Mouse (Mus musculus): ENCODE data around the gene Ahcy.
A peak's percentile ranks its signal among the peaks of the same experiment; 100 is the strongest.
"Not testable (repeated sequence)": the region's sequence is repeated elsewhere in the genome, so short reads cannot be mapped to it uniquely, and the experiment has no call there.

The Ahcy gene

GRCm38 (mm10) chr2:155073347-155073746 is 950 bp downstream of the Ahcy start:
- DNase-seq: no peak

GRCm38 (mm10) chr2:155072353-155073145 is 1.7 kb downstream of the Ahcy start:
- no peak for DNase-seq

GRCm38 (mm10) chr2:155071027-155071426 is 3.3 kb downstream of the Ahcy start:
- DNase-seq: peak; percentile 4

DNA sequence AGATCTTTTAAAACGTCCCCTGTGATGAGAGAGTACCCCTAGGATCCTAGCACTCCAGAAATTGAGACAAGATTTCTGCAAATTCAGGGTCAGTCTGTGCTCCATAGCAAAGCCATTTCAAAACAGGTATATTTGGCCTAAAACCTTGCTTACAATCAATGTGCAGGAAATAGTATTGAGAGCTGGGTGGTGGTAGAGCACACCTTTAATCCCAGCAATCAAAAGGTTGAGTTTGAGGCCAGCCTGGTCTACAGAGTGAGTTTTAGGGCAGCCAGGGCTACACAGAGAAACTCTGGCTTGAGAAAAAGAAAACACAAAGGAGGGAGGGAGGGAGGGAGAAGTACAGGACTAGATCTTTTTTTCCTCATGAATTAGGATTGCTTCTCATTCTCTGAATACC is 16.9 kb downstream of the Ahcy start:
- no peak for DNase-seq

GRCm38 (mm10) chr2:155056076-155056578 is 18.2 kb downstream of the Ahcy start:
- DNase-seq: no peak

DNA sequence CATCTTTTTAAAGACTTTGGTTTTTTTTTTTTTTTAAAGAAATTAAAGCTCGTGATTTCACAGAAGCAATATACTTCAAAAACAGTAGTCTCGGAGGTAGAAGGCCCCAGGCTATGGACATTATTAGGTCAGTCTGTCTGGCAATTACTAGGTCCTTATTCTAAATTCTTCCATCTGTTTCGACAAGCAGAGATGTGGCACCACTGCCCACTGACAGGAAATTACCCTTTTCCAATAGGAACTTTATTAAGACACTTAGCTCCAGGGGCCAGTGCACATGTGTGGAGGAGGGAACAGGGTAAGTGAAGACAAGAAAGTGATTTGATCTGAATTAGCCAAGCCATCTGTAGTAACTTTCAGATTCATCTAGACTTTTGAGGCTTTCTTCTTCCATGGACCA is 19.6 kb downstream of the Ahcy start:
- DNase-seq: no peak

- not testable (repeated sequence) for DNase-seq
These were observed 20.8 kb downstream of the Ahcy start for GRCm38 (mm10) chr2:155053512-155053911.

DNA sequence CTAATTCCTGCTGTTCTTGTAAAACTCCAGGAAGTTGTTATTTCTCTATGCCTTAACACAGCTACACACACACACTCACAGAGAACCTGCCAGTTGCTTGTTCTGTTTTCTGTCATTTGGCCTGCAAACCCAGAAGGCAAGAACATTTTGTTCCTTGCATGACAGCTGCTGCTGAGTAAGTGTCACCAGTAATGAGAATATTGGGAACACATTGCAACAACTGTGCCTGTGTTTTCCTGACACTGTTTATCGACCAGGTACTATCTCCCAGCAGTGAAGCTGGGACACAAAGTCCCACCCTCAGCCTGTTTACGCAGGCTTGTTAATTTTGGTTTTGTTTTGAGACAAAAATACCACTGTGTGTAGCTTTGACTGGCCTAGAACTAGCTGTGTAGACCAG is 21.6 kb downstream of the Ahcy start:
- no peak for DNase-seq

- no peak for DNase-seq
These were observed 22.5 kb downstream of the Ahcy start for GRCm38 (mm10) chr2:155051622-155052351.

DNA sequence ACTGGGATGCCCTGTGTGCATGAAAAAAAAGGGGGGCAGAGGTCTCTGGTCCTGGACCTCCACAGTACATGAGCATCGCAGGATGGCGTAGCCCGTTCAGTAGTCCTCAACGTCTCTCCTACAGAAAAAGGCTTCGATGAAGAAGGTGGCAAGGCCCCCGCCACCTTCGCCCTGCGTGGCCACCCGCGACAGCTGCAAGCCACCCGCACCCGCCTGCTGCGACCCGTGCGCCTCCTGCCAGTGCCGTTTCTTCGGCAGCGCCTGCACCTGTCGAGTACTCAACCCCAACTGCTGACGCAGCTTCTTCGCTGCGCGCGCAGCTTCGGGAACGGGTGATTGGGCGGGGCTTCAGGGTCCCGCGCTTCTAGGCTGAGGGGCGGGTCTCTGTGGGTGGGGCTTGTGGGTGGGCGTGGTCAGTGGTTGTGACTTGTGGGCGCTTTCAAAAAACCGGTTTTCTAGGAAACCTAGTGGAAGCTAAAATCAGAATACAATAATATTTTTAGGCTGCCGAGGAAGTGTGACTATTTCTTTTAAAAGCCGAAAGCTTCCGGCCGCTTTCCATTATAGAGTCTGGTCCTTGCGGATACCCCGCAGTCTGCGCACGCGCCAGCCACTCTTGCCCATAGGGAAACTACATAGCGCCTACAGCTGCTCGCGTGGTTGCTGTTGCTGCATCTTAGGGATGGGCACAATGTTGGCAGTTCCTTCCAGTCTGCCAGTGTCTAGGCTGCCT is 23.6 kb downstream of the Ahcy start:
- DNase-seq: peak; percentile 93

DNA sequence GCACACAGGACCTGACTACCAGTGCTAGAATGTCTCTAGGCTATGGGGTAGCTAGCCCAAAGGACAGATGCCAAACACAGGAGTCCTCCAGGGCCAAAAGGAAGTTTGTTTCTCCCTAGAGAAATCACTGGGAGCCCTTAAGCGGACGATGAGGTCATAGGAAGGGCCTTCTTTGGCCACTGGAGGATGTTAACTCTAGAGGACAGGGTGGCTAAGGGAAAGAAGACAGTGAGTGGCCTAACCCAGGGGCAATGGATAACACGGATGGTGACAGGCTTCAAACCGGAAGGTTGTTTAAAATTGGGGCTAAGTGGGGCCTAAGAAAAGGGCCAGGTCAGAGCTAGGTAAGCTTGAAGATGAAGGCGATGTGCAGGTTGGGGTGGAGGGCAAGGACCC is 24.2 kb downstream of the Ahcy start:
- DNase-seq: no peak

DNA sequence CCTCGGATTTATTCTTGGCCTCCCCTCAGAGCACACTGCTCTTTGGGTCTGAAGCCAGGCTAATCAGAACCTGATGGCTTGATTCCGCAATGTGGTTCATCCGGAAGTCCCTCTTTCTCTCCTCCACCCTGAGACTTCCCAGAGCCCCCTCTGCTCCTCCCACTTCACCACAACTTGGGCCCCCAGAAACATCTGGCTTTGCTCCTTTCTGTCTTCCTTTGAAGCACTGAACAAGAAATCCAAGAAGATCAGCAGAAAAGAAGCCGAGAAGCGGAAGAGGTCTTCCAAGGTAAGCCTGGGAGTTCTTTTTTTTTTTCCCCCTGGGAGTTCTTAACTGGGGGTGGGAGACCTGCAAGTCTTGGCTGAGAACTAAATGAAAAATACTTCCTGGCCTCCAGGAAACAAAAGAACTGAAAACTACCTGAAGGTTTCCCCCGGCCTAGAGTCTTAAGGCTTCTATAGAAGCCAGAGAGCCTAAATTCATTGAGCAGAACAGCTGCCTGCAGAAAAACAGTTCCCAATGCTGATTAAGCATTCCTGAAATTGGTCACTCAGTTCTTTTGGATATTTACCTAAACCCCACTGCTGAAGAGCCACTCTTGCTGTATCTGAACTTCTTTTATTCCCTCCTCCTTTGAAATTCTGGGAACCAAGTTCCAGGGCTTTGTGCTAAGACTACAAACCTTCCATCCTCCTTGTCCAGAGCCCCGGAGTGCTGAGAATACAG is 26.7 kb downstream of the Ahcy start:
- DNase-seq: no peak

DNA sequence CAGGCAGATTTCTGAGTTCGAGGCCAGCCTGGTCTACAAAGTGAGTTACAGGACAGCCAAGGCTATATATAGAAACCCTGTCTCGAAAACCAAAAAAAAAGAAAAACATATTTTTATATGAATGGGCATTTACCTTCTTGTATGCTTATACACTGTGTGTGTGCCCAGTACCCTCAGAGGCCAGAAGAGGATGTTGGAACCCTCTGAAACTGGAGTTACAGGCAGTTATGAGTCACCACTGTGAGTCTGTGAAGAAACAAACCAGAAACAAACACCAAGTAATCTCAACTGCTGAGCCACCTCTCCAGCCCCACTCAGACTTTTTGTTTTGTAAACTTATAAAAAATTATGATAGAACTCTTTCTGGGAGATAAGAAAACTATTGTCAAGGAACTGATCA is 27.5 kb downstream of the Ahcy start:
- no peak for DNase-seq

GRCm38 (mm10) chr2:155045075-155045474 is 29.2 kb downstream of the Ahcy start:
- DNase-seq: no peak

- no peak for DNase-seq
These were observed 29.8 kb downstream of the Ahcy start for GRCm38 (mm10) chr2:155044542-155044941.

DNA sequence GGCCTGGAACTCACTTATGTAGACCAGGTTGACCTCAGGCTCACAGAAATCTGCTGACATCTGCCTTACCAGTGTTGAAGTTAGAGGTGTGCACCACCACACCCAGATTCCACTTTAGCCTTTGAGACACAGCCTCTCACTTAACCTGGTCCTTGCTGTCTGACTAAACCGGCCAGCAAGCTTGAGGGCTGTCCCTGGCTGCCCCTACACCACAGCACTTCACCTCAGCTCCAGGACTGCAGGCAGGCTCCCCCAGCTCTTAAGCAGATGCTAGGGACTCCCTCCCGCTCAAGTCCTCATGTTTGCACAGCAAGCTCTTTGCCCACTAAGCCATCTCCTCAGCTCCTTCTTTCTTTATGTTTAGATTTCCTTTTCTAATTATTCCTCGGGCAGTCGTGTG is 34.3 kb downstream of the Ahcy start:
- DNase-seq: no peak

GRCm38 (mm10) chr2:155032938-155033710 is 41.2 kb downstream of the Ahcy start:
- DNase-seq: no peak

DNA sequence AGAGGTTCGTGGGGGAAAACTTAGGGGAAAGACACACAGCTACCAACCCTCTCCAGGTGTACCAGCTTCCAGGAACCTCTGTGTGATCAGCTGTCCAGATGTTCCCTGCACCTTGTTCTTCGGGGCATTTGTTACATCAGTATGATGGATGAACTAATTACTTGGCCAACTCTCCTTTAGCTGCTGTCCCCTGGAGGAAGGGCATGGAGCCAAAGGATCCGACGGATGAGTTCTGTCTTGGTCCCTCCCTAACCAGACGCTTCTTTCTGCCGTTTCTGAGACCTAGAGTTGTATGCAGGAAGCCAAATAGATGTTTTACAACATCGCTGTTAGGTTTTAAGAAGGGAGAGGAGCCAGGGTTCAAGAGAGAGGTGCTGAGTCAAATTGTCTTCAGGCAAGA is 43.5 kb downstream of the Ahcy start:
- DNase-seq: no peak

GRCm38 (mm10) chr2:155020247-155020826 is 54.0 kb downstream of the Ahcy start:
- DNase-seq: not testable (repeated sequence)

GRCm38 (mm10) chr2:155019673-155020072 is 54.6 kb downstream of the Ahcy start:
- peak; percentile 88 for DNase-seq

Data from right cerebral cortex, adult 18-20 months (tissue).